Mouse (Mus musculus): ENCODE measurements around the gene Ercc2. TPM values are rescaled to one million over a fixed set of nuclear protein-coding genes. Genes with fewer than 3 reads are reported as not detected.
A peak's percentile ranks its signal among the peaks of the same experiment; 100 is the strongest.

Ercc2 gene
- total and polyA plus RNA-seq, 3 experiments, result 29.0 to 43.8 (median 33.5) TPM

- H3K4me3 ChIP-seq (replicated peaks in 1 of 3; ENCODE audit: low read depth in 2 of 3, low read length in 2 of 3, poor library complexity in 1 of 3), result no peak overlapping the region
- no peak overlapping the region for H3K27ac ChIP-seq (ENCODE audit: insufficient read depth, low read depth)
- in situ Hi-C loops (cut with MboI; ENCODE audit: low pct_ligation_motif_present, low pct_unique_long_range_greater_than_20kb, low sequenced_read_pairs) (loop anchor here (25.0 kb wide), 2 partner anchors 139 to 439 kb away; partner anchors contain the start of genes Ceacam16, Gm19345 and Ppp1r37), dilution Hi-C loops (cut with MboI; ENCODE audit: extremely low pct_ligation_motif_present, extremely low pct_unique_long_range_greater_than_20kb, low sequenced_read_pairs) (no loop called here)
- no peak for DNase-seq (ENCODE audit: extremely low read depth)
- H3K79me2 ChIP-seq (replicated peaks; ENCODE audit: control insufficient read depth, extremely low read depth, insufficient read depth, poor library complexity, severe bottlenecking), result no peaks in the 10 kb centered on the region
- peaks cover 3 to 19% of the 10 kb centered on the region in 2 experiments for H3K4me1 ChIP-seq (ENCODE audit: control insufficient read depth in 1 of 2, insufficient read depth in 2 of 2)
- H3K36me3 ChIP-seq (replicated peaks in 1 of 2; ENCODE audit: control insufficient read depth in 1 of 2, insufficient read depth in 1 of 2, low read length in 1 of 2), result peaks cover 18 to 33% of the 10 kb centered on the region in 2 experiments
- no peak overlapping the region for H3K4me2 ChIP-seq (ENCODE audit: insufficient read depth, low read depth, poor library complexity, severe bottlenecking)
- TF ChIP-seq E2F4 (IDR thresholded peaks at IDR 0.05; ENCODE audit: insufficient replicate concordance, low read depth, low read length) (no peak), MXI1 (IDR thresholded peaks at IDR 0.05; ENCODE audit: low read depth, low read length) (no peak), SMC3 (IDR thresholded peaks at IDR 0.05; ENCODE audit: low read depth, low read length) (no peak), MAX (IDR thresholded peaks at IDR 0.05; ENCODE audit: low read length) (no peak), ELF1 (IDR thresholded peaks at IDR 0.05; ENCODE audit: low read depth, low read length) (no peak), ZC3H11A (IDR thresholded peaks at IDR 0.05; ENCODE audit: low read depth, low read length) (no peak)
- H3K27me3 ChIP-seq (replicated peaks), result peaks cover 26% of the 10 kb centered on the region
- no peak overlapping the region for H3K9ac ChIP-seq (ENCODE audit: insufficient read depth, low read depth)
- no peaks in the 10 kb centered on the region for H3K9me3 ChIP-seq (replicated peaks; ENCODE audit: low read length)
These were observed 41.3 kb downstream of the Ercc2 start for GRCm38 (mm10) chr7:19423083-19423482.

GRCm38 (mm10) chr7:19424051-19424450 is 42.2 kb downstream of the Ercc2 start:
- Histone ChIP-seq H3K79me2 (replicated peaks; ENCODE audit: control insufficient read depth, extremely low read depth, insufficient read depth, poor library complexity, severe bottlenecking) (no peaks in the 10 kb centered on the region), H3K27ac (ENCODE audit: insufficient read depth, low read depth) (no peak overlapping the region), H3K4me3 (replicated peaks in 1 of 3; ENCODE audit: low read depth in 2 of 3, low read length in 2 of 3, poor library complexity in 1 of 3) (no peak overlapping the region), H3K36me3 (replicated peaks in 1 of 2; ENCODE audit: control insufficient read depth in 1 of 2, insufficient read depth in 1 of 2, low read length in 1 of 2) (peaks cover 27 to 42% of the 10 kb centered on the region in 2 experiments), H3K9me3 (replicated peaks; ENCODE audit: low read length) (no peaks in the 10 kb centered on the region), H3K27me3 (replicated peaks) (peaks cover 22% of the 10 kb centered on the region), H3K4me2 (ENCODE audit: insufficient read depth, low read depth, poor library complexity, severe bottlenecking) (no peak overlapping the region), H3K9ac (ENCODE audit: insufficient read depth, low read depth) (no peak overlapping the region), H3K4me1 (ENCODE audit: control insufficient read depth in 1 of 2, insufficient read depth in 2 of 2) (peaks cover 3 to 19% of the 10 kb centered on the region in 2 experiments)
- DNase-seq (ENCODE audit: extremely low read depth), result no peak
- TF ChIP-seq EP300 (IDR thresholded peaks at IDR 0.05; ENCODE audit: low read length) (no peak), IRF4 (IDR thresholded peaks at IDR 0.05; ENCODE audit: low read depth, low read length) (0 out of 2 replicates have a peak, but pooled peaks have one; percentile 25), ZNF384 (IDR thresholded peaks at IDR 0.05; ENCODE audit: low read depth, low read length) (0 out of 2 replicates have a peak, but pooled peaks have one; percentile 45)
- dilution Hi-C loops (cut with MboI; ENCODE audit: extremely low pct_ligation_motif_present, extremely low pct_unique_long_range_greater_than_20kb, low sequenced_read_pairs) (no loop called here), in situ Hi-C loops (cut with MboI; ENCODE audit: low pct_ligation_motif_present, low pct_unique_long_range_greater_than_20kb, low sequenced_read_pairs) (loop anchor here (25.0 kb wide), 2 partner anchors 138 to 438 kb away; partner anchors contain the start of genes Ceacam16, Gm19345 and Ppp1r37)

- dilution Hi-C loops (cut with MboI; ENCODE audit: extremely low pct_ligation_motif_present, extremely low pct_unique_long_range_greater_than_20kb, low sequenced_read_pairs), result no loop called here
- peaks cover 44 to 65% of the 10 kb centered on the region in 2 experiments for H3K36me3 ChIP-seq (replicated peaks in 1 of 2; ENCODE audit: control insufficient read depth in 1 of 2, insufficient read depth in 1 of 2, low read length in 1 of 2)
These were observed 44.5 kb downstream of the Ercc2 start for GRCm38 (mm10) chr7:19426349-19426748.

More at GRCm38 (mm10) chr7:19426349-19426748, 44.5 kb downstream of the Ercc2 start:
- Histone ChIP-seq H3K4me3 (replicated peaks in 1 of 3; ENCODE audit: low read depth in 2 of 3, low read length in 2 of 3, poor library complexity in 1 of 3) (no peak overlapping the region), H3K4me2 (ENCODE audit: insufficient read depth, low read depth, poor library complexity, severe bottlenecking) (no peak overlapping the region), H3K4me1 (ENCODE audit: control insufficient read depth in 1 of 2, insufficient read depth in 2 of 2) (peaks cover 0 to 10% of the 10 kb centered on the region in 2 experiments; a peak in 2 of 4 replicates), H3K9me3 (replicated peaks; ENCODE audit: low read length) (no peaks in the 10 kb centered on the region), H3K79me2 (replicated peaks; ENCODE audit: control insufficient read depth, extremely low read depth, insufficient read depth, poor library complexity, severe bottlenecking) (no peaks in the 10 kb centered on the region), H3K27ac (ENCODE audit: insufficient read depth, low read depth) (no peak overlapping the region), H3K9ac (ENCODE audit: insufficient read depth, low read depth) (no peak overlapping the region), H3K27me3 (replicated peaks) (peaks cover 7% of the 10 kb centered on the region)
- in situ Hi-C loops (cut with MboI; ENCODE audit: low pct_ligation_motif_present, low pct_unique_long_range_greater_than_20kb, low sequenced_read_pairs), result no loop called here
- DNase-seq (ENCODE audit: extremely low read depth), result no peak
- TF ChIP-seq PAX5 (IDR thresholded peaks at IDR 0.05; ENCODE audit: low read length) (no peak), HCFC1 (IDR thresholded peaks at IDR 0.05; ENCODE audit: low read depth, low read length) (peak; percentile 65)
